Comparison of ENCODE assay signal across 20 mouse cellular contexts in genomic region chr9:120950761-120951160, GRCm38 (mm10).
"Had no signal": no experiment of that assay in that cellular context is flagged by ENCODE, and none has a peak within 500 bp of the region (broad histone marks: within the 10 kb centered on the region; RNA-seq: fewer than 3 reads in every experiment).

No protein-coding gene starts in this region.

- ATAC-seq: hindbrain, embryonic 16.5 days; hindbrain, postnatal 0 days; inflammation-experienced regulatory T-cells, adult 6 months; intestine, embryonic 15.5 days; intestine, embryonic 16.5 days; intestine, postnatal 0 days had no signal

- DNase-seq: heart, postnatal 10 days; heart, postnatal 14 days; heart, postnatal 36 days; kidney, adult 11 months; kidney, adult 18-20 months; kidney, adult 2 months; kidney, adult 8-10 months; kidney, adult 9 months; kidney, postnatal 14 days; kidney, postnatal 25 days; kidney, postnatal 36 days; kidney, postnatal 4 days; layer of hippocampus, adult 9-11 months; layer of hippocampus, postnatal 36 days had no signal
